In the genomic region with DNA sequence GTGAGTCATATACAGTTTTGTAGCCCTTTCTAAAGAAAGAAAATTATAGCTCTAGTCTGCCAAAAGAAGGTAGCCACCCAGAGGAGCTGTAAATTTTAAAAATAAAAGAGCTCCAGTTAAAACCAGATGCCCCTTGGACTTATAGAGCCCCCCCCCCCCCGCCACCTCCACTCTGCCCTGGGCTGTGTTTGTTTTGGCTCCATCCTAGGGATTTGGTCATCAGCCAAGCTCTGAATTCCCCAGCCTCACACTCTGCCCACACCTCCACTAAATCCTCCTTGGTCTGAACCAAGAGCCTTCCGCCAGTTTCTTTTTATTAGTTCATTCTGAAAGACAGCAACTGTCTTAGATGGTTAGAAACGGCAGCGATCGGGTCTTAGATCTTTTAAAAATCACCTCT, we compare ENCODE assay signal across 13 mouse cellular contexts. TPM values are rescaled to one million over a fixed set of nuclear protein-coding genes. Genes with fewer than 3 reads are reported as not detected.
DNase-seq lines count a peak whose midpoint lies in the region; ATAC-seq and TF ChIP-seq lines count a peak whose summit lies in the region.
"Had no signal": no experiment of that assay in that cellular context is flagged by ENCODE, and none has a peak within 500 bp of the region (broad histone marks: within the 10 kb centered on the region; RNA-seq: fewer than 3 reads in every experiment).

No protein-coding gene starts in this region.

- H3K27ac ChIP-seq in heart, embryonic 11.5 days (ENCODE audit: low read depth, low read length): no peak overlapping the region
- no peak overlapping the region for H3K27ac ChIP-seq in heart, adult 2 months
- no peak overlapping the region for H3K27ac ChIP-seq in liver, adult 2 months (replicated peaks; ENCODE audit: insufficient read depth, low read depth, low read length)
- H3K27ac ChIP-seq in liver, embryonic 12.5 days: no peak overlapping the region
- H3K27ac ChIP-seq in kidney, embryonic 15.5 days: no peak overlapping the region
- no peak overlapping the region for H3K27ac ChIP-seq in neural tube, embryonic 15.5 days (replicated peaks)
- H3K27ac ChIP-seq: gastrocnemius, adult 2 months had no signal

- TF ChIP-seq CTCF in heart, adult 2 months (IDR thresholded peaks at IDR 0.05): no peak
- TF ChIP-seq CTCF in liver, adult 2 months (IDR thresholded peaks at IDR 0.05; ENCODE audit: low read depth, low read length): no peak

- 0 out of 2 replicates have a peak, but pooled peaks have one; percentile 63 for ATAC-seq in heart, embryonic 11.5 days (replicated peaks; ENCODE audit: insufficient number of reproducible peaks, low FRiP score, low TSS enrichment)
- no peak for ATAC-seq in liver, embryonic 12.5 days
- no peak for ATAC-seq in kidney, embryonic 15.5 days (replicated peaks; ENCODE audit: low FRiP score)
- 0 out of 2 replicates have a peak, but pooled peaks have one; percentile 66 for ATAC-seq in neural tube, embryonic 15.5 days (ENCODE audit: low FRiP score)

- H3K4me1 ChIP-seq in heart, embryonic 11.5 days (ENCODE audit: control insufficient read depth, insufficient read depth, low read length): no peaks in the 10 kb centered on the region
- no peaks in the 10 kb centered on the region for H3K4me1 ChIP-seq in heart, adult 2 months (ENCODE audit: control insufficient read depth, insufficient read depth, low read length)
- H3K4me1 ChIP-seq in liver, adult 2 months (ENCODE audit: control insufficient read depth, insufficient read depth, low read length): no peaks in the 10 kb centered on the region
- no peaks in the 10 kb centered on the region for H3K4me1 ChIP-seq in liver, embryonic 12.5 days
- H3K4me1 ChIP-seq in kidney, embryonic 15.5 days: 0 out of 2 replicates have a peak, but pooled peaks cover 2% of the 10 kb centered on the region
- no peaks in the 10 kb centered on the region for H3K4me1 ChIP-seq in neural tube, embryonic 15.5 days

- intact Hi-C loops in heart, adult 2 months (cut with DNase I): no loop called here

- H3K36me3 ChIP-seq in heart, embryonic 11.5 days (ENCODE audit: control insufficient read depth, insufficient read depth, low read length): no peaks in the 10 kb centered on the region
- H3K36me3 ChIP-seq in heart, adult 2 months (ENCODE audit: control insufficient read depth, insufficient read depth, low read length): no peaks in the 10 kb centered on the region
- H3K36me3 ChIP-seq in liver, adult 2 months (ENCODE audit: control insufficient read depth, insufficient read depth, low read length): no peaks in the 10 kb centered on the region
- no peaks in the 10 kb centered on the region for H3K36me3 ChIP-seq in liver, embryonic 12.5 days
- H3K36me3 ChIP-seq in kidney, embryonic 15.5 days: no peaks in the 10 kb centered on the region
- H3K36me3 ChIP-seq in neural tube, embryonic 15.5 days: no peaks in the 10 kb centered on the region

- 72% methylated on average over 5 of the region's 5 CpGs for WGBS in heart, embryonic 11.5 days (ENCODE audit: insufficient replicate concordance)
- WGBS in heart, adult 2 months: 43% methylated on average over 5 of the region's 5 CpGs
- 34% methylated on average over 5 of the region's 5 CpGs for WGBS in liver, adult 2 months
- WGBS in liver, embryonic 12.5 days (ENCODE audit: insufficient replicate concordance): 67% methylated on average over 5 of the region's 5 CpGs
- 57% methylated on average over 5 of the region's 5 CpGs for WGBS in kidney, embryonic 15.5 days
- WGBS in neural tube, embryonic 15.5 days: 52% methylated on average over 5 of the region's 5 CpGs

- H3K4me3 ChIP-seq in heart, embryonic 11.5 days (ENCODE audit: low read depth, low read length): no peak overlapping the region
- H3K4me3 ChIP-seq in heart, adult 2 months: no peak overlapping the region
- no peak overlapping the region for H3K4me3 ChIP-seq in liver, adult 2 months (ENCODE audit: insufficient read depth, low read depth, low read length)
- no peak overlapping the region for H3K4me3 ChIP-seq in liver, embryonic 12.5 days
- H3K4me3 ChIP-seq in kidney, embryonic 15.5 days (replicated peaks): no peak overlapping the region
- no peak overlapping the region for H3K4me3 ChIP-seq in neural tube, embryonic 15.5 days (replicated peaks)
- H3K4me3 ChIP-seq: erythroblast, embryonic 14.5 days; gastrocnemius, adult 2 months had no signal

- H3K79me2 ChIP-seq in heart, adult 2 months (replicated peaks; ENCODE audit: control insufficient read depth, insufficient read depth, low read length): no peaks in the 10 kb centered on the region
- H3K79me2 ChIP-seq in liver, adult 2 months (ENCODE audit: control insufficient read depth, insufficient read depth, low read length): no peaks in the 10 kb centered on the region

- H3K27me3 ChIP-seq in heart, embryonic 11.5 days (ENCODE audit: control insufficient read depth, insufficient read depth, low read length): no peaks in the 10 kb centered on the region
- H3K27me3 ChIP-seq in heart, adult 2 months (ENCODE audit: control insufficient read depth, insufficient read depth, low read length): no peaks in the 10 kb centered on the region
- no peaks in the 10 kb centered on the region for H3K27me3 ChIP-seq in liver, adult 2 months (ENCODE audit: control insufficient read depth, insufficient read depth, low read length)
- no peaks in the 10 kb centered on the region for H3K27me3 ChIP-seq in liver, embryonic 12.5 days (replicated peaks)
- H3K27me3 ChIP-seq in kidney, embryonic 15.5 days: no peaks in the 10 kb centered on the region
- no peaks in the 10 kb centered on the region for H3K27me3 ChIP-seq in neural tube, embryonic 15.5 days (replicated peaks)

- H3K9ac ChIP-seq in heart, embryonic 11.5 days (ENCODE audit: low read depth, low read length): no peak overlapping the region
- H3K9ac ChIP-seq in heart, adult 2 months (ENCODE audit: low read depth, low read length): no peak overlapping the region
- no peak overlapping the region for H3K9ac ChIP-seq in liver, adult 2 months (ENCODE audit: low read depth, low read length)
- no peak overlapping the region for H3K9ac ChIP-seq in liver, embryonic 12.5 days
- H3K9ac ChIP-seq in kidney, embryonic 15.5 days: no peak overlapping the region
- no peak overlapping the region for H3K9ac ChIP-seq in neural tube, embryonic 15.5 days (replicated peaks)

- H3K4me2 ChIP-seq in heart, embryonic 11.5 days: peak overlapping the region; percentile 30; the same call in 1 of the 2 replicates
- no peak overlapping the region for H3K4me2 ChIP-seq in liver, embryonic 12.5 days
- H3K4me2 ChIP-seq in kidney, embryonic 15.5 days: peak overlapping the region; percentile 33
- H3K4me2 ChIP-seq in neural tube, embryonic 15.5 days: no peak overlapping the region

- 0 out of 2 replicates have a peak, but pooled peaks cover 2% of the 10 kb centered on the region for H3K9me3 ChIP-seq in heart, embryonic 11.5 days (replicated peaks; ENCODE audit: control insufficient read depth, low read length)
- no peaks in the 10 kb centered on the region for H3K9me3 ChIP-seq in liver, embryonic 12.5 days (replicated peaks)
- H3K9me3 ChIP-seq in kidney, embryonic 15.5 days (replicated peaks): 0 out of 2 replicates have a peak, but pooled peaks cover 3% of the 10 kb centered on the region
- H3K9me3 ChIP-seq in neural tube, embryonic 15.5 days (replicated peaks): no peaks in the 10 kb centered on the region

- TF ChIP-seq POLR2A in heart, adult 2 months (IDR thresholded peaks at IDR 0.05; ENCODE audit: insufficient read depth, low read depth, low read length): no peak
- TF ChIP-seq POLR2A in liver, adult 2 months (IDR thresholded peaks at IDR 0.05; ENCODE audit: extremely low read depth, insufficient read depth, low read length): no peak

- DNase-seq in heart, adult 2 months: no peak
- peak; percentile 49 for DNase-seq in liver, adult 2 months (ENCODE audit: extremely low read depth, low read depth, low spot score)
- no peak for DNase-seq in spleen, postnatal 10 days (ENCODE audit: low spot score in 2 of 2)
- DNase-seq: adrenal gland, adult 8-10 months; cerebellum, adult 9-10 months; gastrocnemius, adult 2 months had no signal

- no peak for TF ChIP-seq EP300 in heart, adult 2 months (IDR thresholded peaks at IDR 0.05; ENCODE audit: insufficient read depth, low read depth, low read length)

RNA-seq across cellular contexts. Expression of a gene that starts 19.0 kb away (rescaled TPM):
- polyA plus RNA-seq in heart, embryonic 11.5 days (2014; fragmentation: Nextera tagmentation; extraction: Ambion mirVana): not detected in 2 replicates
- not detected for total RNA-seq in heart, adult 2 months (2021)
- polyA plus RNA-seq in heart, adult 2 months (2012; rRNA removed): not detected in 2 replicates
- not detected in 2 replicates for total RNA-seq in liver, adult 2 months (2014; rRNA removed)
- polyA plus RNA-seq in liver, adult 2 months (2012; rRNA removed): not detected in 2 replicates
- polyA plus RNA-seq in liver, embryonic 12.5 days (2016; fragmentation: Nextera tagmentation; extraction: Ambion mirVana): not detected in 2 replicates
- polyA plus RNA-seq in kidney, embryonic 15.5 days (2015; fragmentation: Nextera tagmentation; extraction: Ambion mirVana): not detected in 2 replicates
- polyA plus RNA-seq in neural tube, embryonic 15.5 days (2015; fragmentation: Nextera tagmentation; extraction: Ambion mirVana): 0.22 and 0.37 TPM in 2 replicates
- total RNA-seq: adrenal gland, adult 8-10 months; gastrocnemius, adult 2 months; neutrophil, adult 5-6 weeks had no signal
- polyA plus RNA-seq: erythroblast, embryonic 14.5 days; small intestine, adult 2 months had no signal

RNA-seq across cellular contexts. Expression of a gene that starts 24.4 kb away (rescaled TPM):
- not detected in 2 replicates for polyA plus RNA-seq in heart, embryonic 11.5 days (2014; fragmentation: Nextera tagmentation; extraction: Ambion mirVana)
- not detected for total RNA-seq in heart, adult 2 months (2021)
- 0.33 TPM in 1 of 2 replicates, not detected in the other for polyA plus RNA-seq in heart, adult 2 months (2012; rRNA removed)
- total RNA-seq in liver, adult 2 months (2014; rRNA removed): 0.09 TPM in 1 of 2 replicates, not detected in the other
- not detected in 2 replicates for polyA plus RNA-seq in liver, adult 2 months (2012; rRNA removed)
- 0.11 TPM in 1 of 2 replicates, not detected in the other for polyA plus RNA-seq in liver, embryonic 12.5 days (2016; fragmentation: Nextera tagmentation; extraction: Ambion mirVana)
- 0.13 and 0.23 TPM in 2 replicates for polyA plus RNA-seq in kidney, embryonic 15.5 days (2015; fragmentation: Nextera tagmentation; extraction: Ambion mirVana)
- 0.20 and 0.42 TPM in 2 replicates for polyA plus RNA-seq in neural tube, embryonic 15.5 days (2015; fragmentation: Nextera tagmentation; extraction: Ambion mirVana)
- total RNA-seq: gastrocnemius, adult 2 months; neutrophil, adult 5-6 weeks had no signal
- polyA plus RNA-seq: erythroblast, embryonic 14.5 days; small intestine, adult 2 months had no signal

RNA-seq across cellular contexts. Expression of a gene that starts 24.7 kb away (rescaled TPM):
- polyA plus RNA-seq in heart, embryonic 11.5 days (2014; fragmentation: Nextera tagmentation; extraction: Ambion mirVana): 59.2 and 62.7 TPM in 2 replicates
- 10 to 100 TPM; 27.1 to 36.1 TPM for total RNA-seq in heart, adult 2 months (2021)
- polyA plus RNA-seq in heart, adult 2 months (2012; rRNA removed): 6.7 and 19.5 TPM in 2 replicates
- 19.2 and 19.3 TPM in 2 replicates for total RNA-seq in liver, adult 2 months (2014; rRNA removed)
- polyA plus RNA-seq in liver, adult 2 months (2012; rRNA removed): 2.3 and 3.1 TPM in 2 replicates
- polyA plus RNA-seq in liver, embryonic 12.5 days (2016; fragmentation: Nextera tagmentation; extraction: Ambion mirVana): 61.3 and 64.2 TPM in 2 replicates
- polyA plus RNA-seq in kidney, embryonic 15.5 days (2015; fragmentation: Nextera tagmentation; extraction: Ambion mirVana): 62.3 and 65.4 TPM in 2 replicates
- 28.6 and 37.4 TPM in 2 replicates for polyA plus RNA-seq in neural tube, embryonic 15.5 days (2015; fragmentation: Nextera tagmentation; extraction: Ambion mirVana)

Comparison
In these comparisons a context has a peak if more than half of its experiments do, and no peak if none do; other contexts are left out.
1. ATAC-seq: peak in heart, embryonic 11.5 days (single experiment) and neural tube, embryonic 15.5 days (single experiment); none in liver, embryonic 12.5 days (single experiment) and kidney, embryonic 15.5 days (single experiment).
2. H3K4me2 ChIP-seq: peak in heart, embryonic 11.5 days (single experiment) and kidney, embryonic 15.5 days (single experiment); none in liver, embryonic 12.5 days (single experiment) and neural tube, embryonic 15.5 days (single experiment).